Mouse (Mus musculus): ENCODE results near the gene Gtf2ird1. TPM values are rescaled to one million over a fixed set of nuclear protein-coding genes. Genes with fewer than 3 reads are reported as not detected.
"Not testable (repeated sequence)": the region's sequence is repeated elsewhere in the genome, so short reads cannot be mapped to it uniquely, and the experiment has no call there.

The Gtf2ird1 gene
- total RNA-seq, 2 experiments from 2014 or later: 46.9 to 47.0 TPM

DNA sequence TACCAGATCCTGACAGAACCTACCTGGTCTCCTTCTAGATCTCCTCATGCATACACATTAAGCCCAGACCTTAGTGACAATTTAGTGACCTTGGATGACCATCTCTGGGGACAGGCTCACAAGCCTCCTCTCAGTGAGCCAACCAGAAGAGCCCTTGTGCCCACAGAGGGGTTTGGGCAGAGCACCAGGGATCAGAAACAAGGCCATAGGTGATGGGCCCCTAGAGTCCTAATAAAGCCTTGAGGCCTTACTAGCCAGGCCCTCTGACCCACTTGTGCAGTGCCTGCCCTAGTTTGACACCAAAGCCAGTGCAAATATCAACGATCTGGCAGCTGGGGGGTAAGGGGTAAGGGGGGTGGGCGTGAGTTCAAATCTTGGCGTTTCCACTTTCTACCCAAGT, 1.9 kb upstream of the Gtf2ird1 start:
- Histone ChIP-seq H3K4me3 (no peak overlapping the region), H3K27ac (no peak overlapping the region)
- intact Hi-C loops (cut with DNase I): no loop called here
- no peak for DNase-seq (ENCODE audit: extremely low spot score in 1 of 2, low spot score in 2 of 2)
- no peak for TF ChIP-seq CTCF (IDR thresholded peaks at IDR 0.05)

- no peak for DNase-seq (ENCODE audit: extremely low spot score in 1 of 2, low spot score in 2 of 2)
- H3K4me3 ChIP-seq: no peak overlapping the region
- H3K27ac ChIP-seq: no peak overlapping the region
- no peak for TF ChIP-seq CTCF (IDR thresholded peaks at IDR 0.05)
- intact Hi-C loops (cut with DNase I): no loop called here
These were observed 855 bp upstream of the Gtf2ird1 start for GRCm38 (mm10) chr5:134457371-134457770.

DNA sequence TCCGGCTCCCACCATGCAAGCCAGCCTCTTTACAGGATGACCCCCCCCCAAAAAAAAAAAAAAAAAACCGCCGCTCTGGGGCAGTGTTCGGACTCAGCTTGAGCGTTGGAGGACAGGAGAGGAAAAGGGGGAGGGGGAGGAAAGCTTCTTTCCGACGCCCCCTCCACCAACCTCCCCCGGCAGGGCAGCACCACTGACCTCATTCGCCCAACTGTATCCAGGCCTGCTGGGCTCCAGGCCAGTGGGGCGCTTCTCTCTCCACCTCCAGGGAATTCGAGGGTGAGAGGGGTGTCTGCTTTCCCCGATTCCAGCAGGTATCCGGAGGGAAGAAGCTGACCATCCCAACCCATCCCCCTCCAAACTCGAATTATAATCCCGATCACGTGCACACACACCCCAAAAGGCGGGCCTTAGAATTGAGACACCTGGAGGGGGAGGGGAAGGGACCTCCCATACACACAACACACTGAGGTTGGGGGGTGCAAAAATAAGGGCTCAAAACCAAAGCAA, 547 bp downstream of the Gtf2ird1 start:
- intact Hi-C loops (cut with DNase I): no loop called here
- TF ChIP-seq CTCF (IDR thresholded peaks at IDR 0.05): no peak

GRCm38 (mm10) chr5:134455186-134455895, 1.2 kb downstream of the Gtf2ird1 start:
- no peak for TF ChIP-seq CTCF (IDR thresholded peaks at IDR 0.05)
- intact Hi-C loops (cut with DNase I): no loop called here
- Histone ChIP-seq H3K27ac (peak overlapping the region; percentile 56), H3K4me3 (peak overlapping the region; percentile 81)
- DNase-seq (ENCODE audit: extremely low spot score in 1 of 2, low spot score in 2 of 2): no peak

More for the DNA sequence above, 547 bp downstream of the Gtf2ird1 start:
- DNase-seq (ENCODE audit: extremely low spot score in 1 of 2, low spot score in 2 of 2): peak; percentile 30 to 37
- Histone ChIP-seq H3K4me3 (peak overlapping the region; percentile 81), H3K27ac (peak overlapping the region; percentile 80)

GRCm38 (mm10) chr5:134454421-134454820, 2.1 kb downstream of the Gtf2ird1 start:
- no peak for TF ChIP-seq CTCF (IDR thresholded peaks at IDR 0.05)
- H3K4me3 ChIP-seq: peak overlapping the region; percentile 81
- DNase-seq (ENCODE audit: extremely low spot score in 1 of 2, low spot score in 2 of 2): no peak
- intact Hi-C loops (cut with DNase I): no loop called here
- H3K27ac ChIP-seq: no peak overlapping the region

GRCm38 (mm10) chr5:134453577-134453976, 2.9 kb downstream of the Gtf2ird1 start:
- intact Hi-C loops (cut with DNase I): no loop called here
- no peak overlapping the region for H3K27ac ChIP-seq
- DNase-seq (ENCODE audit: extremely low spot score in 1 of 2, low spot score in 2 of 2): no peak
- no peak for TF ChIP-seq CTCF (IDR thresholded peaks at IDR 0.05)
- H3K4me3 ChIP-seq: no peak overlapping the region

DNA sequence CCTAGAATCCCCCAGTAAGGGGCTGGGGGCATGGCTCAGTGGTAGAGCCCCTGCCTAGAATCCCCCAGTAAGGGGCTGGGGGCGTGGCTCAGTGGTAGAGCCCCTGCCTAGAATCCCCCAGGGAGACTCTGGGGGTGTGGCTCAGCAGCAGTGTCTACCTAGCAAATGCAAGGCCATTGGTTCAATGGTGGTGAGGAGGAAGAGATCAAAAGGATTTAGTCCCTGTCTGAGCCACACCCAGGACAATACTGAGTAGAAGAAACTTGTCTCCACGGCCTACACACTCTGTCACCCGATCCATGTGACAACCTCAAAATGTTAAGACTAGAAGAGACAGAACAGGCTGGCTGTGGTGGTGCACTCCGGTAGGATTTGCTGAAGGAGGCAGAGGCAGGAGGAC, 9.8 kb downstream of the Gtf2ird1 start:
- H3K4me3 ChIP-seq; DNase-seq (ENCODE audit: extremely low spot score in 1 of 2, low spot score in 2 of 2); intact Hi-C loops (cut with DNase I); H3K27ac ChIP-seq: not testable (repeated sequence)

DNA sequence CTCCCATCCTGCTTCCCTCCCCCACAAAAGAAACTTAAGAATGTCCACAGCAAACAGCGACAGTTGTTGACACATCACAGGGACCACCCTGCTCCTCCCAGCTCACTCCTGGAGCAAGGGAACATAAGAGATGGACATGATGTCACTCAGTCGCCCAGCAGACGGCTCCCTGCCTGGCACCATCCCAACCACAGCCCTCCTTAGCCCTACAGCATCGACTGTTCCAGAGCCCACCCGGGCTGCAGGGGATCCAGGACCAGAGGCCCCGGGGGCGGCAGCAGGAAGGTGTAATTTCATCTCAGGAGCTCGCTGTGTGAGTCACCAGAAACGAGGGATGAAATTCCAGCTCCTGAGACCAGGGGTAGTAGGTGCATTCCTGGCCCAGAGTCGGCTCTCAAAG, 10.6 kb downstream of the Gtf2ird1 start:
- Histone ChIP-seq H3K27ac (no peak overlapping the region), H3K4me3 (no peak overlapping the region)
- intact Hi-C loops (cut with DNase I): no loop called here
- DNase-seq (ENCODE audit: extremely low spot score in 1 of 2, low spot score in 2 of 2): no peak
- TF ChIP-seq CTCF (IDR thresholded peaks at IDR 0.05): no peak

DNA sequence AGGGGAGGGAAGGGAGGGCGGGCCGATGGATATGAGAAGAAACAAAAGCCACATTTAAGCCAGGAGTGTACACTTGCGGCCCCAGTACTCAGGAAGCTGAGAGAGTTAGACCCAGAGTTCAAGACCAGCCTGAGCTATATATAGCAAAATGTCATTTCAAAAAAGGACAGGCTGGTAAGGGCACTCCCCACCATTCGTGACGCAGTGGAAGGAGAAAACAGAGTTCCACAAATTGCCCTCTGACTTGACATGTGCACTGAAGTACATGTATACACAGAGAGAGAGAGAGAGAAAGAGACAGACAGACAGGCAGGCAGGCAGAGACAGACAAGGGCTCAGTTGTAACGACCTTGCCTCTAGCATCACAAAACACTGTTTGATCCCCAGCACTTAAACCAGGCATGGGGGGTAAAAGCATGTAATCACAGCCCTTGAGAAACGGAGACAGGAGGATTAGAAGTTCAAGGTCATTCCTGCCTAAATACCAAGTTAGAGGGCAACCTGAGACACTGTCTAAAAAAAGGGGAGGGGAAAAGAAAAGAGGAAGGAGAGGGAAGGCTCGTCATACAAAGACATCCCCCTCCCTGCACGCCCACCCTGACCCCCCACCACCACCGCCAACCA, 11.2 kb downstream of the Gtf2ird1 start:
- H3K27ac ChIP-seq: no peak overlapping the region
- DNase-seq (ENCODE audit: extremely low spot score in 1 of 2, low spot score in 2 of 2): no peak
- TF ChIP-seq CTCF (IDR thresholded peaks at IDR 0.05): no peak
- H3K4me3 ChIP-seq: no peak overlapping the region
- intact Hi-C loops (cut with DNase I): no loop called here

GRCm38 (mm10) chr5:134444473-134444872, 12.0 kb downstream of the Gtf2ird1 start:
- Histone ChIP-seq H3K27ac (no peak overlapping the region), H3K4me3 (no peak overlapping the region)
- intact Hi-C loops (cut with DNase I): no loop called here
- TF ChIP-seq CTCF (IDR thresholded peaks at IDR 0.05): no peak
- no peak for DNase-seq (ENCODE audit: extremely low spot score in 1 of 2, low spot score in 2 of 2)

- no peak for TF ChIP-seq CTCF (IDR thresholded peaks at IDR 0.05)
- Histone ChIP-seq H3K4me3 (no peak overlapping the region), H3K27ac (no peak overlapping the region)
- DNase-seq (ENCODE audit: extremely low spot score in 1 of 2, low spot score in 2 of 2): no peak
- intact Hi-C loops (cut with DNase I): no loop called here
These were observed 14.4 kb downstream of the Gtf2ird1 start for GRCm38 (mm10) chr5:134442066-134442465.

DNA sequence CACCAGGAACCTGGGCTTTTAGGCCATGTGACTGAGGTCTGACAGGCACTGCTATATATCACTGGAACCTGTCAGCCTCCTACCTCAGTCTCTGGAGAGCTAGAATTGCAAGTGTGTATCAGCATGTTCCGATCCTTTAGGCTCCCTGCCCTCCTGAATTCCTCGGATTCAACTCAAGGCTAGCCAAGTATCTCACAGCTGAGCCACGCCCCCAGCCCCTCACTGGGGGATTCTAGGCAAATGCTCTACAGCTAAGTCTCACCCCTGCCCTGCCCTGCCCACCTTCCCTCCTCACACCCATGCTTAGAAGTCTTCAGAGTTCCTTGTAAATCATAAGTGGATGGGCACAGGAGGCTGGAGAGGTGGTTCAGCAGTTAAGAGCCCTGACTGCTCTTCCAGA, 15.4 kb downstream of the Gtf2ird1 start:
- Histone ChIP-seq H3K27ac (no peak overlapping the region), H3K4me3 (no peak overlapping the region)
- DNase-seq (ENCODE audit: extremely low spot score in 1 of 2, low spot score in 2 of 2): no peak
- no peak for TF ChIP-seq CTCF (IDR thresholded peaks at IDR 0.05)
- intact Hi-C loops (cut with DNase I): no loop called here

DNA sequence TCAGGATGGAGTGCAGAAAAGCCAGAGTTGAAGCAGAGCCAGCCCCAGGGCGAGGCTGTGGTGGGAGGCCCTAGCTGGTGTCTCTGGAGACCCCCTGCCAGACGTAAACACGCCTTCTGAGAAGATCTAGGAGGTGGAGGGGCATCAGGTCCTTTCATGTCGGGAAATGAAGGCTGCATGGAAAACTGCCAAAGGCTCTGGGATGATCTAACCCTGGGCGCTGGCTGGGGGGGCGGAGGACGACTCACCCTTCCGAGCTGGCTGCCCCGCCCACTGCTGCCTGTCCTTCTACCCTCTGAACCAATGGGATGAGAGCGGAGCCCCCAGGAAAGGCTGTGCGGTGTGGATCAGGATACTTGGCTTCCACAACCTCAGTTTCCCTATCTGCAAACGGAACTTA, 16.4 kb downstream of the Gtf2ird1 start:
- TF ChIP-seq CTCF (IDR thresholded peaks at IDR 0.05): no peak
- intact Hi-C loops (cut with DNase I): no loop called here
- Histone ChIP-seq H3K27ac (no peak overlapping the region), H3K4me3 (no peak overlapping the region)
- no peak for DNase-seq (ENCODE audit: extremely low spot score in 1 of 2, low spot score in 2 of 2)
